Mouse (Mus musculus): ENCODE measurements around the gene Rgl2. TPM values are rescaled to one million over a fixed set of nuclear protein-coding genes. Genes with fewer than 3 reads are reported as not detected.
"Not testable (repeated sequence)": the region's sequence is repeated elsewhere in the genome, so short reads cannot be mapped to it uniquely, and the experiment has no call there.

Rgl2 gene
- total RNA-seq, 2 experiments from 2014 or later = 54.7 to 58.6 TPM

DNA sequence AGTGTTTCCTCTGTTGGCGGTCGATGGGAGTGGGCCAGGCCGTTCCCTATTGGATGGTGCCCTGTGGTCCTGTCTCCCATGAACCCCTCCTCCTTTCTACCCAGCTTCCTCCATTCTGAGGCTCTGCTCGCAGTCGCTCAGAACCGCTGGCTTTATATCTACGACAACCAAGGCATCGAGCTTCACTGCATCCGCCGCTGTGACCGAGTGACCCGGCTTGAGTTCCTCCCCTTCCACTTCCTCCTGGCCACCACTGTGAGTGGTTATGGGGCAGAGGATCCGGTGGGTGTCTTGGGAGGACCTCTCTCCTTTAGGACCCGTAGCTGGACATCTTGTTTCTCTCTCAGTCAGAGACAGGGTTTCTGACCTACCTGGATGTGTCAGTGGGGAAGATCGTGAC is 14.1 kb downstream of the Rgl2 start:
- DNase-seq = no peak
- intact Hi-C loops (cut with DNase I) = no loop called here

DNA sequence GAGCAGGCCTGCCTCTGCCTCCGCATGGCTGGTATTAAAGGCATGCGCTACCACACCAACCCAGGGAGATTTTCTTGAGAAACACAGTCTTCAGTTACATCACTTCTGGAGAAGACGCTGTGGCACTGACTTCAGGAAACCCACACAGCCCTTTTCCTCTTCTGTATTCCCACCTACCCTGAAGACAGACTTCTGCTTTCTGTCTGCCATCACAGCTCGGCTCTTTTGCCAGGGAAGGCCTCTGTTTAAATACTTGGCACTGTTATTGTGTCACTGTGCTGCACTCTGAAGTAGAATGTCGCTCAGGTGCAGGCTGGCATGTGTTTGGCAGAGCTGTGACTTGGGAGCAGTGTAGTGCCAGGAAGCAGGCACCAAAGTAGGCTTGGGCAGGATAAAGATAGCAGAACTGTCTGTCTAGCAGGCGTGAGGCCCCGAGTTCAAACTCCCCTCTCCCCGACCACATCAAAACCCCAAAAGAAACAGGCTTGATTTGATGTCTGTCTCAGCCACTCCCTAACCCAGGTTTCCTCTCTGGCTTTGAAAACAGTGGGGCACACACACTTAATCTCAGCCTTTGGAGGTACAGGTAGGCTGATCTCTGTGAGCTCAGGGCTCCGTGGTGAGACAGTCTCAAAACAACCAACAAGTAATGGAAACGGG is 18.2 kb downstream of the Rgl2 start:
- no peak for DNase-seq
- intact Hi-C loops (cut with DNase I) = no loop called here

DNA sequence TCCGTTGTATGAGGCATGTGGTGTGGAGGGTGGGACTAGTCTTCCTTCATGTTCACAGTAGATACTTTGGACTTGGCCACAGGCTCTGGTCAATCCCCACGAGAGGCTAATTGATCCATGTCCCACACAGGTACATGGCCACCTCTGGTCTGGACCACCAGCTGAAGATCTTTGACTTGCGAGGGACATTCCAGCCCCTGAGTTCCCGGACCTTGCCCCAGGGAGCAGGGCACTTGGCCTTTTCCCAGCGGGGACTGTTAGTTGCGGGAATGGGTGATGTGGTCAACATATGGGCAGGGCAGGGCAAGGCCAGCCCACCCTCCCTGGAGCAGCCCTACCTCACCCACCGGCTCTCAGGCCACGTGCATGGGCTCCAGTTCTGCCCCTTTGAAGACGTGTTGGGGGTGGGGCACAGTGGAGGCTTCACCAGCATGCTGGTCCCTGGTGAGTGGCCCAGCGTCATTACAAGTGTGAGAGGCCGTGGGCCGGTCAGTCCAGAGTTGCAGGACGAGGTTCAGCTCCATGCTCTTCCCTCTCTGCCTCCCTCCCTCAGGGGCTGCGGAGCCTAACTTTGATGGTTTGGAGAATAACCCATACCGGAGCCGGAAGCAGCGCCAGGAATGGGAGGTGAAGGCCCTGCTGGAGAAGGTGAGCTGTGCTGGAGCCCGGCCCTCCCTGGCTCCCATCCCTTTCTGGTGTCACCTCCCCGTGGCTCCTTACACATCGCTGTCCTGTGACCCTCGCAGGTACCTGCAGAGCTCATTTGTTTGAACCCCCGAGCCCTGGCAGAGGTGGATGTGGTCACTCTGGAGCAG is 19.0 kb downstream of the Rgl2 start:
- intact Hi-C loops (cut with DNase I) = no loop called here
- DNase-seq = no peak

DNA sequence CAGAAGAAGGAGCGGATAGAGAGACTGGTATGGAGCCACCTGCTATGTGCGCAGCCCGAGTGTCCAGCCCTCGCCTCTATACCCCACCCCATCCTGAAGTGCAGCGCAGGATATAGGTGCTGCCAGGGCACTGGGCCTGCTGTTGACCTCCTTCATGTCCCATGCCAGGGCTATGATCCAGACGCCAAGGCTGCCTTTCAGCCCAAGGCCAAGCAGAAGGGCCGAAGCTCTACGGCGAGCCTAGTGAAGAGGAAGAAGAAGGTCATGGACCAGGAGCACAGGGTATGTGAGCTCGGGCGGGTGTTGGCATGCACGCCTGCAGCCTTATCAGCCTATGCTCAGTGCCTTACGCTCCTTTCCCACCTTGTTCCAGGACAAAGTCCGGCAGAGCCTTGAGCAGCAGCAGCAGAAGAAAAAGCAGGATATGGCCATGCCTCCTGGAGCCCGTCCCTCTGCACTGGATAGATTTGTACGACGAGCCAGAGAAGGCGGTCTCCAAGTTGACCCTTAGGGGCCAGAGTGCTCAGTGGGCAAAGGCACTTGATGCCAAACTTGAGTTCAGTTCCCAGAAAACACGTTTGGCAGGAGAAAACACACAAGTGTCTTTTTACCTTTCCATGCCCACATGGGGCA is 19.7 kb downstream of the Rgl2 start:
- intact Hi-C loops (cut with DNase I) = no loop called here
- DNase-seq = no peak

DNA sequence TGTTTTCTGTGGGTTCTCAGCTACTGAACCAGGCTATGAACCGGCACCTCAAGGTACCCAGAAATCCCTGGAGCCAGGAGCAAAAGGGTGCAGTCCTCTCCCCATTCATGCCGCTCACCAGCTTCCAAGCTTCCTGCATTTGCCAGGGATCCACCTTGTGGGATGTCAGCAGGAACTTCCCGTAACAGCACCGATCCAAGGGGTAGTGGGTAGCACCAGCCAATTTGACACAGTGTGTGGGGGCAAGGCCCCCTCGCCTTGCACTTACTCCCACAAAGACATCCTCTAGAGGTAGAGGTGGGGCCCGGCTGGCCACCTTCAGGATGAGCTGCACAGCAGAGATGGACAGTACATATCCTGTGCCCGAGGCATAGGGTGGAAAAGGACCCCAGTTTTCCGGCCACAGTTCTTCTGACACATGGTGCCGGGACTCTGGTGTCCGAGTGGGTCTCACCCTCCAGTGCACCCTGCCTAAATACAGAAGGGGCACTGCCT is 20.8 kb downstream of the Rgl2 start:
- intact Hi-C loops (cut with DNase I) = no loop called here
- no peak for DNase-seq

DNA sequence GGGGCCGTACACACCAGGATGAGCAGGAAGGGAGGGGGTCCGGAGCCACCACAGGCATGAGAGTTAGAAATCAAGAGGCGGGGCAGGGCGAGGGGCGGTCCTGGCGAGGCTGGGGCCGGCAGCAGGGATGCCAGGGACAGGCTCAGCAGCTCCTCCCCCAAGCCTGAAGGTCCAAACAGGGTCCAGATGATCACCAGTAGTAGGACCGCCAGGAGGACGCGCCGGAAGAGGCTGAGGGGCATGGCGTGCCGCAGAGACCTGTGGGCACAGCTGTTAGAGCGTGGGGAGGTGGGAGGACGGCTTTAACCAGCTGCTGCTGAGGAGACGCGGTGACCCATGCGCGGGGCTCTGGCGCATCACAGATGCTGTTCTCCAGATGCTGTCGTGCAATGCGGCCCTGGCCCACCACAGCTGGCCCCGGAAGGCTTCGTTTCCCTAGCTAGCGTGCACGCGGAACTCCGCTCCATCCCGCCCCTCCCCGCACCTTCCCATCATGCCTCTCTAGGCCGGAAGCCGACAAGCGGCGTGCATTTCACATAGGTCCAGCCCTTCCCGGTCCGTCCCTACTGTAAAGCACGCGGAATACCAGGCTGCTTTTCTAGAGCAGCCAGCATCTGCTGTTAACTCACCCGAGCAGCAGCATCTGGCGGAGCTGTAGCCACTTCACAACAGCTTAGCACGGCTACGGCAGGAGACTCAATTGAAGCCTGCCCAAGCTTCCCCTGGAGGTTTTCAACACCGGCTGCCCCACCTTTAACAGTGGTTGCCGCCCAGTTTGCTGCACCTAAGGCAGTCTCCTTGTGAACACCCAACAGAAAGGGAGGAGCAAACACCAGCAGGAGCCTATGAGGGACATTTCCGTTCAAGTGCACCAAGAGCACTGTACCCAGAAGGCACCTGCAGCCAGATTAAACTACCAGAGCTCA is 21.9 kb downstream of the Rgl2 start, which contains the start of gene B3galt4:
TSS of gene B3galt4 (minus strand) at position 468 of the 926 bp plus-strand sequence.
- intact Hi-C loops (cut with DNase I) = no loop called here
- DNase-seq = peak; percentile 72 to 78

DNA sequence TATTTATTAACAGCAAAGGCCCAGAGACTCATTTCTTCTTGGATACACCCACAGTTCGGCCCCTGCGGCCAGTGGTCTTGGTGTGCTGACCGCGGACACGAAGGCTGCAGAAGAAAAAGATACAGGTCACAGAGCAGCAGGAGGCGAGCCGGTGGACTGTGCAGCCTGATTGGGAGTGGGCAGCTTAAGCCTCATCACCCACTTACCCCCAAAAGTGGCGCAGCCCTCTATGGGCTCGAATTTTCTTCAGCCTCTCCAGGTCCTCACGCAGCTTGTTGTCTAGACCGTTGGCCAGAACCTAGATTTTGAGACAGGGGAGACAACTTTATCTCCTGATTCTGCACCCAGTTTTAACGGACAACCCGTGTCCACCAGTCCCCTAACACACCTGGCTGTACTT is 22.7 kb downstream of the Rgl2 start:
- DNase-seq; intact Hi-C loops (cut with DNase I): not testable (repeated sequence)

DNA sequence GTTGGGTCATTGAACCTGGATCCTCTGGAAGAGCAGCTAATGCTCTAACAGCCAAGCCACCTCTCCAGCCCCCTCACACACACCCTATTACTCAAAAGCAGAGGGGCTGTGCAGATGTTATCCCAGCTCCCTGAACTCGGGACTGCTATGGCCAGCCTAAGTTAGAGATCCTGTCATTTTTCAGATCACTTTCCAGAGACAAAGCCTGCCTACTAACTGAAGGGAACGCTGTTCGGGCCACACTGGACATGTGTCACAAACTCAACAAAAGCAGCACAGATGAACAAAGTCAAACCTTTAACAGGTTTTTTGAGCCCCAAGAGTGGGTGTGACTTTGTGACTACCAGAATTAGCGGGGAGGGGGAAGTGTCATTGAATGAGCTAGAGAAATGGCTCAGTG is 23.5 kb downstream of the Rgl2 start:
- intact Hi-C loops (cut with DNase I) = no loop called here
- DNase-seq = no peak

DNA sequence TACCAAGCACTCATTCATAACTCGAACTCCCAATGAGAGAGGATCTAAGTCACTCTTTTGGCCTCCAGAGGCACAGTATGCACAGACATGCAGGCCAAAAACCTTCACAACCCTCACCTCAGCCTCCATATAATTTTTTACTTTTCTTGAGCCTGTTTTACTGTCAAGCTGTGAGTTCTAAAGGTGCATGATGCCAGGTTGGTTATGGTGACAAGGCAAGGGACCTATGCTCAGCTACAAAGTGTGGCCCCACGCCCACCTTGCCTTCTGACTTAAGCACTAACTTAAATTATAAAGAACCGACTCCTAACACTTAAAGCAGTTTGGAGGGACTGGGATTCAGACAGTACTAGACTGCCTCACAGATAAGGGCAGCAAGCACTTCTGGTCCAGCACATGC is 24.0 kb downstream of the Rgl2 start:
- intact Hi-C loops (cut with DNase I) = no loop called here
- DNase-seq = no peak

DNA sequence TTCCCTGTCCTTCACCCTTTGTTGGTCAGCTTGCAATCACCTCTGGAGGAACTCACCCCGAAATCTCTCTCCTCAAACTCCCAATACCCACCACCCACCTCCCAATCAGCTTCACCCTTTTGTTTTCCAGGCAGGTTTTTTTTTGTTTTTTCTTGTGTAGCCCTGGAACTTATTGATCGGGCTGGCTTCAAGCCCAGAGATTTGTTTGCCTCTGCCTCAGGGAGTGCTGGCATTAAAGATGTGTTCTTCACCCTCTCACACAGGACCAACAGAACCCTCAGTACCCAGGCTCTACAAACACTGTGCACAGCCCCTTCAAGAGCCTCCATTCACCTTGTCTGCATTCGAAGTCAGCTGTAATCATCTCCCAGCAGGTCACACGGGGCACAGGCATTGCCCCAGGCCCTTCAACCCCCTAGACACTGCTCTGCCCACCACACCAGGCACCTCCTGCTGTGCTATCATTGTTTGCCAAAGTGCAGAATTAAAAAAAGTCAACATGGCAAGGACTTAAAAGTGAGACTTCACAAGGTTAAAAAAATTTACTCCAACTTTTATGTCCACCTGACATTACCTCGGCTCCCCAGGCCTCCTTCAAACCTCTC is 24.7 kb downstream of the Rgl2 start:
- DNase-seq = no peak
- intact Hi-C loops (cut with DNase I) = no loop called here

DNA sequence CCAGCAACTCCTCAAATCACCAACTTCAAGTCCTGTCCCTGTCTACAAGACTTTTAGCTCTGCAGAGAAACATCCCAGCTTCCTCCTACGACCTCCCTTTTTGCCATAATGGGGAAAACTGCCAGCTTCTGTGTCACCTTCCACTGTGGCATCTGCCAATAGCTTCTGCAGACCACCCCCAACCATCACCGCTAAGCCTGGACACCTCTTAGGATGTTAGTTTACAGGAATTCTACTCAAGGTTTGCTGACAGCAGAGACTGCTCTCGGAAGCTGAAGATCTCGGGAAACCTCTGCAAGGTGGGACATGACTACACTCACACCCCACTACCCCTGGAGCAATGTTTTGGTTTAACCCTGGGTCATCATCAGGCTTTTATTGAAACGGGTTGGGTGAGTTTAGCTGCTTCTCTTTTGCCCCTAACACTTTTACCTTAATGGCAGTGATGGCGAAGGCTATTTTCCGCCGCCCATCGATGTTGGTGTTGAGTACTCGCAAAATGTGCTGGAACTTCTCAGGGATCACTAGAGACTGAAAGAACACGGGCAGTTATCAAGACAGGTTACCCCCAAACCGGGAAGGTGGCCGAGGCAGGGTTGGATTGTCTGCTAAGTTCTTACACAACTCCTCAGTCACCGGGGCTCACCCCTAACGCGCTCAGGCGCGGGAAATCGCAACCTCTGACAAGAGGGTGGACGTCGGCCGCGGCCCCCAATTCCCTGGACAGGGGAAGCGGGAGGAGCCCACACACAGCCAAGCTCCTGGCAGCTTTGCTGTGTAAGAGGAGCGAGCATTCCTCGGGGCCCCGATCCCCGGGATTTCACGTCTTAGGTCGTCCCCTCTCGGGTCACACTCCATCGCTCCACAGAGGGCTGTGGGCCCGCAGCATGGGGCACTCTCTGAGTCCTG is 25.6 kb downstream of the Rgl2 start:
- DNase-seq = peak in 1 of 2 experiments; percentile 60
- intact Hi-C loops (cut with DNase I) = loop anchor here (5.0 kb wide), 1 partner anchor 67 kb away; the partner anchor contains the start of gene Ring1

DNA sequence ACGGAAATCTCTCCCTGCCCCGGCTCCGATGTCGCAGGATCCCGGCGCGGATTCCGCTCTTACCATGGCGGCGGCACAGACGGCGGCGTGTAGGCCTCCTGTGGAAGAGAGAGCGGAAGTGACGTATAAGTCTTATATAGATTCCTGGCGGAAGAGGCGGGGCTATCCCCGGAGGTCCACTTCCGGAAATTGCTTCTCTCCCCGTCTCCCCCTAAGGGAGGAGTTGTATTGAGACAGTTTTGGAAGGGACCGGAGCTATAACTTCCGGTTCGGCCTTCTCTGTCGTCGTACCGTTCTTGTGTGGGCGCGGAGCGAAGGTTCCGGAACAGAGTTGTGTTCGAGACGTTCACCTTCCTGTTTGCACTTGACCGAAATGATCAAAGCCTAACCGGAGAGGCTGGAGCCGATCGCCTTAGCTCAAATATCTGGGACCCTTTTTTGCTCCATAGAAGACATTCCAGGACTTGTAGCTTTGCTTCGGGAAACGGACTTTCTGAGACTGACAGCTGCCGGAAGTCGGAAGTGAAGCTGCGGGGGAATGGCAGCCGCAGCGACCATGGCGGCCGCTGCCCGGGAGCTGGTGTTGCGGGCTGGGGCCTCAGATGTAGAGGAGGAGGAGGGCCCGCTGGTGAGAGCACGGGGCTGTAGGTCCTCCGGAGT is 26.3 kb downstream of the Rgl2 start, which contains the start of the genes Vps52 and Rps18:
TSS of gene Vps52 (plus strand) at position 258 of the 660 bp plus-strand sequence.
TSS of gene Rps18 (minus strand) at position 447 of the 660 bp plus-strand sequence.
- intact Hi-C loops (cut with DNase I) = loop anchor here (5.0 kb wide), 1 partner anchor 67 kb away; the partner anchor contains the start of gene Ring1
- peak; percentile 94 to 97 for DNase-seq

DNA sequence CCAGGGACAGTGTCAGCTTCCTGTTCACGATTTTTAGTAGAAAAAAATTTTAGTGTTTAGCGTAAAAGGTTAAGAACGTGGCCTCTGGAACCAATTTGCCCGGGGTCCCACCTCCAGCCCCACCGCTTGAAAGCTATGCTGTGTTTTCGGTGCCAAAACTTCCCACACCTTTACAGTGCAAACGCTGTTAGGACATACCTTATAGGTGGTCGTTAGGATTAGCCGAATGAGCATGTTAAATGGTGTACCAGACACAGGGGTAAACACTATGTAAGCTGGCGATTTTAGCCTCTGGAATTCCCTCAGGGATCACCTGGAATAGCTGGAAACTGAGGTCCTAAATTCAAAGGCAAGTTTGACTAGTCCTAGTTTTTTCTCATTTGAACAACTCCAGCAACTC is 27.0 kb downstream of the Rgl2 start:
- no peak for DNase-seq
- intact Hi-C loops (cut with DNase I) = loop anchor here (5.0 kb wide), 1 partner anchor 66 kb away; the partner anchor contains the start of gene Ring1

DNA sequence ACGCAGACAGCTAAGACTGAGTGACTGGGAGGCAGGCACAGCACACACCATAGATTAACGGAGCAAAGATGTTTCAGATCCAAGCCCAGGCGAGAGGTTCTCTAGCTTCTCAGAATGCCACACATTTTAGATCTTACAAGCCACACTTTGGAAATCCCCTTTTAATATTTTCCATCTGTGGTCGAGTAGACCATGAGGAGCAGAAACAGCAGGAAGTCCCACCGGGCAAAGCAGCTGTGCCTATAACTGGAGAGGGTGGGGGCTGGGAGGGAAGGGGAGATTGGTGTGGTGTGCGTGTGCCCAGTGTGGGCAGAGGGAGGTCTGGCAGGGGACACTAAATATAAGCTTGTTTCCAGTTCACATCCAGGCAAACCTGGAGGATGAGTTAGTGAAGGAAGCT is 28.1 kb downstream of the Rgl2 start:
- intact Hi-C loops (cut with DNase I) = loop anchor here (5.0 kb wide), 1 partner anchor 65 kb away; the partner anchor contains the start of gene Ring1

DNA sequence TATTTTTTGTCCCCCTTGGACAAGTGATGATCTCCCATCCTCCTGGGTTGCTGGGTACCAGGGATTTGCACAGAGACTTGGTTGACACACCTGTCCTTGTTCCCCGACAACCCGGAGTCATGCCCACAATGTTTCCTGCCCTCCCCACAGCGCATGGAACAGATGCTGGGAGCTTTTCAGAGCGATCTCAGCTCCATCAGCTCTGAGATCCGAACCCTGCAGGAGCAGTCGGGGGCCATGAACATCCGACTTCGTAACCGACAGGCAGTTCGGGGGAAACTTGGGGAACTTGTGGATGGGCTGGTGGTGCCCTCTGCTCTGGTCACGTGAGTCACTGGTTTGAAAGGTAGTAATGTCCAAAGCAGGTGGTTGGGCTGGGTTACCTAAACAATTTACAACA is 29.1 kb downstream of the Rgl2 start:
- intact Hi-C loops (cut with DNase I) = loop anchor here (5.0 kb wide), 1 partner anchor 64 kb away; the partner anchor contains the start of gene Ring1

More for the DNA sequence above, 28.1 kb downstream of the Rgl2 start:
- no peak for DNase-seq

DNA sequence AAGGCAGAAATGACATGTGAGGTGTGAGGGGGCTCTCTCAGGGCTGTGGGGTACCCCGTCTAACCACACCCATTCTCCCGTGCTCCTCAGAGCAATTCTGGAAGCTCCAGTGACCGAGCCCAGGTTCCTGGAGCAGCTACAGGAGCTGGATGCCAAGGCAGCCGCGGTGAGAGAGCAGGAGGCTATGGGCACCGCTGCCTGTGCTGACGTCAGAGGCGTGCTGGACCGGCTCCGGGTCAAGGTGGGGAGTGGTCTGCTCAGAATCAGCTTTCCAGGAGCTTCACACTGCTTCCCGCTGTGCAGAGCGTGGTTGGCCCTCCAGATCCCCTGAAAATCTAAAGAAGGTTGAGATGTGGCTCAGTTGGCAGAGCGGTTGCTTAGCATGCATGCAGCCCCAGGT is 29.8 kb downstream of the Rgl2 start:
- intact Hi-C loops (cut with DNase I) = loop anchor here (5.0 kb wide), 1 partner anchor 63 kb away; the partner anchor contains the start of gene Ring1
- no peak for DNase-seq

More for the DNA sequence above, 29.1 kb downstream of the Rgl2 start:
- no peak for DNase-seq

DNA sequence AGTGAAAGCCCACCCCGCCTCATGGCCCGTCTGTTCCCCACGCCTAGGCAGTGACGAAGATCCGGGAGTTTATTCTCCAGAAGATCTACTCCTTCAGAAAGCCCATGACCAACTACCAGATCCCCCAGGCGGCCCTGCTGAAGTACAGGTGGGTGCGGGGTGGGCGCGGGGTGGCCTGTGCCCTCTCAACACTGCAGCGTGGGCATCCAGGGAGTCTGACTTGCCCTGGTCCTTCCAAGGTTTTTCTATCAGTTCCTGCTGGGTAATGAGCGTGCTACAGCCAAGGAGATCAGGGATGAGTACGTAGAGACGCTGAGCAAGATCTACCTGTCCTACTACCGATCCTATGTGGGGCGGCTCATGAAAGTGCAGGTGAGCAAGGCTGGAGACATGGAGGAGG is 30.6 kb downstream of the Rgl2 start:
- DNase-seq = no peak
- intact Hi-C loops (cut with DNase I) = loop anchor here (5.0 kb wide), 1 partner anchor 62 kb away; the partner anchor contains the start of gene Ring1

All from heart, postnatal 14 days (tissue).